Mouse (Mus musculus) activated CD4-positive, CD25-positive, alpha-beta regulatory T cell, adult 4 months (primary cell): ENCODE results near the gene Med27. TPM values are rescaled to one million over a fixed set of nuclear protein-coding genes. Genes with fewer than 3 reads are reported as not detected.

Source experiments
- ATAC-seq: one replicate; pipeline ENCODE4 v1.8.0; 2017
- polyA plus RNA-seq, 2 experiments: library from polyadenylated mRNA; unstranded; fragments of 100-300 nt; shearing (Covaris generic); gene quantifications; one replicate each; pipeline ENCODE4 v1.2.1; 2017

The Med27 gene
- polyA plus RNA-seq, 2 experiments from 2014 or later = 28.9 to 31.6 TPM

DNA sequence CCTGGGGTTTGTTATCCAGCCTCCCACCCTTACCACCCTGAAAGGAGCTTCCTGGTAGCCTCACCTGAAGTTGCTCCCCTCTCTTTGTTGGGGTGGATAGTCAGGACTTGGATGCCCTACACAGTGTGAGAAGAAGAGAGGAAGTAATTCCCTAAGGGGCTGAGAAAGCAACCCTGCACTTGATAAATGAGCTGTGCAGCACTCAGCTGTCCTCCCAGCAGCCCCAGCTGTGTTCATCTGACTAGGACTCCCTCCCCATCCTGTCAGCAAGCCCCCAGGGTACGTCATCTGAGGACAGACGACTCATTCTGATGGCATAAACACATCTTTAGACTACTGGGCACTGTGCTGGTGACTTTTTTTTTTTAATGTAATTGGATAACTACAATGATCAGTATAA lies 127.3 kb downstream of the Med27 start:
- no peak for ATAC-seq

DNA sequence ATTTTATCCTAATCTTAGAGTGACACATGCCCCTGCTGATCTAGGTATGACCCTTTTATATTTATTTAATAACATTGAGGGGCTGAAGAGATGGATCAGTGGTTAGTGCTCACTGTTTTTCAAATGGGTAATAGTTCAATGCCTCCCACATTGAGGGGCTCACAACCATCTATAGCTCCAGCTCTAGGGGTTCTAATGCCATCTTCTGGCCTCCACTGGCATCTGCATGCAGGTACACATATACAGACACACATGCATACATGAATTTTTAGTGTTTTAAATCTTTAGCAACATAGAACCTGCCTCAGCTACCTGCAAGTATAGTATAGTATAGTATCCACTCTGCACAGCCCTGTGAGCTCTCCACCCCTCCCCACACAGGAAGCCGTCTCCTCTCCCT lies 130.1 kb downstream of the Med27 start:
- no peak for ATAC-seq

DNA sequence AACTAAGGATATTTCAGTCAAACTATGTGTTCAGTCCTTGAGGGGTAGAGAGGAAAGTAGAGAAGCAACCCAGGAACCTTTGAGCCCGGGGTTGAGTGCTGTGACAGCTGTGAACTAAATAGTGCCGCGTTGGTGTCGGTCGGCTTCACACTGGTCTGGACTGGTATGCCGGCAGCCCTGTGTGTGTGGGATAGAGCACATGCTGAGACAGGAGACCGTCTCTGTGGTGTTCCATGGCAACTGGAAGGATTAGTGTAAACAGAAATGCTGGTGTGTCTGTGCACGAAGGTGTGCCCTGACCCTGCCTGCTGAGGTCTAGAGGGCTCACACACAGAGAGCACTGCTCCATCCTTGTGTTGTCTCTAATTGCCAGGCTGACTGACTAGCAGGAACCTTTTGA lies 135.2 kb downstream of the Med27 start:
- no peak for ATAC-seq

DNA sequence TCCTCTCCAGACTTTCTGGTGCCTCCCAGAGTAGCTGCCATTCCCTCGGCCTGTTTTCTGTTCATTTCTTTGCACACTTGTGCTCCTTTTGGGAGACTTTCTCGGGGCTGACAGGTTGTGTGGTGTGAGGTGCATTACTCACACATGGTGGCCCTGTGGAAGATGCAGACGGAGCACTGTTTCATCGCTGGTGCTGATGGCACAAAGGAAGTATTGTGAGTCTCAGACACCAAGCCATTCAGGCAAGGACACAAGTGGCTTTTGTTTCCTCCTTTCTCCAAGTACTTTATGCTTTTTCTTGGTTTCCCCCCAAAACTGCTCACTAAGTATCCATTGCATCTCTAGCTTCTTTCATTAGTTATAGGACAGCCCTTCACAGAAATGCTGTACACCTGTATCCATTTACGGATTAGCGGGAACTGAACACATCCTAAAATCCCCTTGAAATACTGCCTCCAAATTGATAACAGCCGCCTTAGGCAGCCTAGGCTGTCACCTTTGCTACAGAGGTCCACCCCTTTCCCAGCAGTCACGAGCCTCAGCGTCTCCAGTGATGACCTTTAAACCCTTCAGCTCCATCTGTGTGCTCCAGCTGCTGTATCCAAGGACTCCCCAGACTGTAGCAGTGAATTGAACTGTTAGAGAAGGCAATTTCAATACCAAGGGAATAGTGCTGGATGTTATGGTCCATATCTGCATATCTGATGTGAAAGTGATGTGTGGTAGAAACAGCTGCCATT lies 136.5 kb downstream of the Med27 start:
- no peak for ATAC-seq

DNA sequence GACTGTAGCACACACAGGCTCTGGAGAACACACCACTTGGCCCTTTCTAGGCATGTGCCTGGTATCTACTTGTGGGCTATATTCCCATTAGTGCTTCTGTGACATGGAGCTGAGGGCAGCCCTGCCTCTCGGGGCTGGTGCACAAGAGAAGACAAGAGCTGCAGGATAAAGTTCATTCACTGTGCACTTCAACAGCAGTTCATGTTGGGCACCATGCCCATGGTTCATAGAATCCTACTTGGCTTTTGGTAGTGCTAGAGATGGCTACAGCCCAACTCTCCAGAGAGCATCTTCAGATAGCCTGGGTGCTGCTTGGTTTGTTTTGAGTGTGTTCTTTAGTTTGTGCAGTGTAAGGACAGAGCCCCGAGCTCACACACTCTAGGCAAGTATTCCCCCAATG lies 138.9 kb downstream of the Med27 start:
- ATAC-seq = no peak

DNA sequence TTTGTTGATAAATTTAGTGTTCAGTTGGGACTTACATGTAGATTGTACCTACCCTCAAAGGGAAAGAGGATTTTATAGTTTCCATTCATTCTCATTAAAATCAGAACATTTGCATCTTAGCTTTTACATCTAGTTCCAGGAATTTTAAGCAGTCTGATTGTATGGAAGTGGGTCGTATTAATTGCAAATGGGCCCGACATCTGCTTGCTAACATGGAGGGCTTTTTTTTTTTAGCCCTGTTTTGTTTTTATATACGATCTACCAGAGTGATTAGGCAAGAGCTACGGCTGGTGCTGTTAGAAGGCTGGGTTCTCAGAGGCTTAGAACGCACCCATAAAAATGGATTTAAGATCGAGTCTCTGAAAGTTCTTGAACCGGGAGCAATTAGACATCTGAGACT lies 139.9 kb downstream of the Med27 start:
- no peak for ATAC-seq

DNA sequence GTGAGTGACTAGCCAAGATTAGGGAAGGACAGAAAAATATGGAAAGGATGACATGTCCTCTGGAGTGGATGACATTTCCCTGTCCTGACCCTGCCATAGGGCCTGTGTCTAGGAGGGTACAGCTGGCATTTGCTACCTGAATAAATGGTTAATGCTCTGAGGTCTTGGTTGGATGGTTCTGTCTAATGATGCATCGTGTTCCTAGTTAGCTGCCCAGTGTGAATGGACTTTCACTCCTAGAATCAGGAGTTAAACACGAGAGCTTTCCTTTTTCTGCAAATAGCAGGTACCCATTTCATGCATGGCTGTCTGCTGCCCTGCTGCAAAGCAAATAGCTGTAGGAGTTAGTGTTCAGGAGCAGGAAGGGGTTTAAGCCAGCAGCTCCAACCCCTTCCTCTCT lies 141.0 kb downstream of the Med27 start:
- no peak for ATAC-seq

DNA sequence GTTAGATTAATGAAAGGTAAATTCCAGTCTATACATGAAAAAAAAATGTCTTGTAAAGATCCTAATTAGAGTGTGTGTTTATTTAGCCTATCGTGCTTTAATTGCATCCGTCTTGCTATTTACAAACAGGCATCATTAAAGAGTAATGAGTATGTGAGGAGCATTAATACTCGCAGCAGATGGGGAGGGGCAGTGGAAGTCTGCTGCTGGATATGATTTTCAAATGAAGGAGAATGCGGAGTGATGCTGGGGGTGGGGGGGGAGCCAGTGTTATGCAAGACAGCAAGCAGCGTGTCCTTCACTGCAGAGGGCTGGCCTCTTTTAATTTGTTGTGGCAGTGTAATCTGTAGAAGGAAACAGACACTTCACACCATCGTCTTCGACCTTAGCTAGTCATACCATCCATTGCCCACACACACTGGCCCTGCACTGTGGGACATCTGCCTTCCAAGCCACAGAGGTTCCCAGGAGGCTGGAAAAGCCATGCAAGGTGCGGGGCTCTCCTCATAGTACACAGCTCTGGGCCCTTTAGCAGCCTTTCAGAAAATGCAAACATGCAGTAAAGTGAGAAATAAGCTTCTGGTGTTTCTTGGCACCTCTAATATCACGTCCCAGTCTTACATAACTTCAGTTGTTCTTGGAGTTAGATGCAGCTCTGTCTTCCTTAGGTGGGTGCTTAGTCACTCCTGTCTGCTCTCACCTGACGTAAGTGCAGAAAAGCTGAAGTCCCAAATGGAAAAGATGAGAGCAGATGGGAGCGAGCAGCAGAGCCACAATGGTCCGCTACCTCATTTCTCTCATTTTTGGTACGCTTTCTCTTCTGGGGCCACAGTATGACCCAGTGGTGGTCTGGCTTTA lies 142.0 kb downstream of the Med27 start:
- no peak for ATAC-seq

DNA sequence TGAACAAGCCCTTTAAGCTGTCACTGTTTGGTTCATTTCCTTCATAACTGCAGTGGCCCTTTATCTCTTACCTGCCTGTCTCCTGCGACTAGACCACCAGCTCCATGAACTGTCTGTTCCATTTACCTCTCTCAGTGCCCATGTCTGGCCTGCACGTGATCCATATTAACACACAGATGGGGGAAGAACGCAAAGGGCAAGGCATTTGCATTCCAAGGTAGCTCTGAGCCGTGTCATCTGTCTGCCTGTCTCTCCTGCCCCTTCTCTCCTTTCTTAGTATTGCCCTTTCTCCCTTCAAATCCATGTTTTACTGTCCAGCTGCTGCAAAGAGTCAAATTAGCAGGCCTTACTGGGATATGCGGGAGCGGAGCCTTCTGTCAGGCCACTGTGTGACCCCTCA lies 145.0 kb downstream of the Med27 start:
- ATAC-seq = no peak

DNA sequence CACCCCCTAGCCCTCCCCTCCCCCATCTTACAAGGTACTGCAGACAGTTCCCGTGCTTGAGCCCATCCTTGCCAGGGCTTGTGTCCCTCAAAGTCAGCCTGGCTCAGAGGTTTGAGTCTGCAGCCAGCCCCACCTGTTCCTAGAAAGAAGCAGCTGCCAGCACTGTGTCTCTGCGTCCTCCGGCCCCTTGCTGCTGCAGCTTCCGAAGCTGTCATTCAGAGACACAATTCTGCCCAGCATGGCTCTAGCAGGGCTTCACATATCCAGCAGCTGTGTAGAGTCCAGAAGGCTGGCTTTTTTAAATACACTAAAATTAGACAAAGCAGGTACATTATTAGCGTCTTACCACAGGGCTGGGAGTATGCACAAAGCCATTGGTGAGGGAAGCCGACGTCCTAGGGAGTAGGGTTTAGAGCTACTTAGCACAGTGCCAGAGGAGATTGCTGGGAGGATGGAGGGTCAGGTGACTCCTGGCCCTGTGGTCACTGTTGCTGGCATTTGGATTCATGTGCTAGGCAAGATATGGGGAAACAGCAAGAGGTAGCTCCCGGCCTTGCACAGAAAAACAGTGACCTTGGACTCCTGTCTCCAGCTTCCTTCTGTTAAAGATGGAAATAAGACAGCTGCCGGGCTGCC lies 146.9 kb downstream of the Med27 start:
- no peak for ATAC-seq

DNA sequence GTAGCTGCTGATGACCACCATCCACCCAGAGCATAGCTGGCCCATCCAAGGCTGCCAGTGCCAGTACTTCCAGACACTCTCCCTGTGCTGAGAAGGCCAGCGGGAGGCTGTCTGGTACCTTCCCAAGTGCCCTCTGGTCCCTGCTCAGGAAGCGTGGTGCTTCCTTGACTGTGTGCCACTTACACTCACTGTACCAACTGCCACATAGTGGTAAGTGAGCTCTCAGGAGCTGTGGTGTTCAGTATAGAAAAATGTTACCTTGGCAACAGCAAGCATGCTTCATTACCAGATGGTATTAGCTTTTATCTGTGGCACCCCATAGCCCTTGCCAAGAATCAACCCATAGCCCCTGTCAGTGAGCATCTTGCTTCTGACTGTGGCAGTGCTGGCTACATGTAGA lies 148.7 kb downstream of the Med27 start:
- ATAC-seq = no peak

DNA sequence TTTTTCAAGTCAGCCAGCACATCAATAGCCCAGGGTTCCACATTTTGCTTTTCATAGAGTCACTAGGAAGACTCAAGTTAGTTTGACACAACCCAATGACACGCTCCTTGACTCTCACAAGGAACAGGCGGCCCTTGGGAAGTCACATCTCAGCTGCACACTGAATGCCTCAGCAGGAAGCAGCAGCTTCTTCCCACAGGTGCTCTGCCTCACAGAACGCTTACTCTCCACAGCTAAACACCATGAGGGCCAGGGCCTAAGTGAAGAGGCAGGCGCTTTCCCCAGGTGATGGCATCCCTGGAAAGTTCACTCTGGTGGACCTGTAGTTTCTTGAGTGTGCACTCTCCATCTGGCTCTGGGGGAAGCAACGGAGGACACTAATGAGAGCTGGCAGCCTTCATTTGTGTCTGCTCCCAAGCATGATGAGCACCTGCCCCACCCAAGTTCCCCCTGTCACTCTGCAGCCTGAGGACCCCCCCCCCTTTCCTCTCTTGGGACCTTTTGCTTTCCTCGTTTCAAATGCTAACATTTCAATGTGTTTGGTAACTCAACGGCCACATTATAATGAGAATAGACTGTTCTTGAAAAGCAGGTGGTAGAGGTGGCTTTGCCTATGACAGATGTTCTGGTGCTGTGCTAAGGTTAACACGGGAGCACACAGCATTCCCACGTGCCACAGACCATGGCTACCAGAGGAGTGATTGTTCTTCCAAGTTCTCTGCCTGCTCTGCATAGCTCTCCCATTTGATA lies 154.2 kb downstream of the Med27 start:
- no peak for ATAC-seq

DNA sequence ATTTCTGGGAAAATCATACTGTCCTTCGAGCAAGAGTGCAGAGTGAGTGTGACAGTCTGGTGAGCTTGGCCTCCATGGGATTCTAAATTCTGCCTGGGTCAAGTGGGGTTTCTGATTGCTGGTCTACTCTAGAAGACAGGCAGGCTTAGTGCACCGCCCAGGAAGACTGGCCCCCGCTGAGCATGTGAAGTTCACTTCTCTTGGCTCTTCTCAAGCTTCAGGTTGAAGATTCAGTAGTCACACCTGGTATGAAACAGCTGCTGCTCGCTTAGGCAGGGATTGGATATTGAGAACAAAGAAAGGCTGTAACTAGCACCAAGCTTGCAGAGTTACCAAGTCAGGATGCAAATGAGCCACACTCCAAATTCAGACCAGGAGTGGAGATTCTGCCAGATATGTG lies 154.8 kb downstream of the Med27 start:
- ATAC-seq = no peak

DNA sequence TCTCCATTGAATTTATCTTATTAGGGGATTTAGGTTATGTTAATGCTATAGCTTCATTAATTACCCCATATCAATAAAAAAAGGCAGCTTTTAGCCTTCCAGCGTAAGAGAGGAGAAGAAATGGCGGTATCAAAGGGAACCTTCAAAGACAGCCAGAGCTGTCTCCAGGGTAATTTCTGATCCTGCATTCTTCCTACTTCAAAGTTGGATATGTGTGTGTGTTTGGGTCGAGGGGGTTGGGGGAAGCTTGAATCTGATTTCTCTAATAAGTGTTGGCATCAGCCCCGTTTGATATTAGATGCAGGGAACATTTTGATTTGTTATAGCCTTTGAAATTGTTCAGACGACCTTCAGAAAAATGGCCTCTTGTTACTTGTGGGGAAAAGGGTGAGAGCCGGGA lies 158.2 kb downstream of the Med27 start:
- ATAC-seq = no peak

DNA sequence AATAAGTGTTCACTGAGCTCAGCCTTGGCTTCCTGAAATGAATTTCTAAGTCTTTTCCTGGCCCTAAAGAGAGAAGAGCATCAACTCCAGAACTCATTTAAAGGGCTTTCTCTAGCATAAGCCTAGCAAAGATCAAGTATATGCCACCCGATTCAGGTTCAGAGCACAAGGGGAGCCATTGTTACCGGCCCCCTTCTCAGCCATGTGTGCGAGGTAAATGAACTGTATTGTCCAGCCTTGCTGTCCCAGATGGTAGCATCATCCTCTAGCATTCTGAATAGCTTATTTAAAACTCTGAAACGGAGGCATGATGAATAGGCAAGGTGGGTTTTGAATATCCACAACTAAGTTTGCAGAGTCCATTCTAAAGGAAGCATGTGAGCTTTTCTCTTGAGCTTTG lies 159.8 kb downstream of the Med27 start:
- ATAC-seq = no peak

DNA sequence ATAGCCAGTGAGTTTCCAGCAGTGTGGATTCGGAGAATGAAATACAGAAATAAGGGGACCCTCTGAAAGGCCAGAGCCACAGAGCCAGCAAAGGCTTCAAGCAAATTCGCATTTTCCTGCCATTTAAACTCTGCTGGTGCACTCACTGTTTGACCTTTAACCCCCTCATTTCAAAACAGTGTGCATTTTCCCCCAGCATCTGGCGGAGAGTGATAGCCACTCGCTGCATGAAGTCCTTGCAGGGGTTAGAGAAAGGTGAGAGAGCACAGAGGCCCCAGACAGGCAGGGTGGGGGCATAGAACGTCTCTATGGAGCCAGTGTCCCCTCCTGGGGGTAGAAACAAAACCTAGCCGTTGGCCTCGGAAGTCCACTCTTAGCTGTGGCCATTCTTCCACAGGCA lies 166.5 kb downstream of the Med27 start:
- ATAC-seq = no peak

DNA sequence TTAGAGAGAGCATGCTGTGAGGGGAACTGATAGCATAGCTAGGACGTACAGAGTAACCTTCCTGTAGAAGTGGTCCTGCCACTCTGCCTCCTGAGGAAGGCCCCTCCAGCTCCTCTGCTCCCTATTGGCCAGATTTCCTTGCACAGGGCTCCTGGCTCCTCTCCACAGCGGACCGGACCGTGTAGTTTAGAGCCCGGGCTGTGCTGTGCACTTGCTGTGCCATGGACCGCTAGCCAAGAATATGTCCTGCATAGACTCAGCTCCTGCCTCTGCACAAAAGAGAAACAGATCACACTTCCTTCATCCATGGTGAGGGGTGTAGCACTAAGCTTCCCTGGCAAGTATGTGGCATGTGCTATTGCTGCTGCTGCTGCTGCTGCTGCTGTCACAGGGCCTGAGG lies 168.2 kb downstream of the Med27 start:
- ATAC-seq = no peak

DNA sequence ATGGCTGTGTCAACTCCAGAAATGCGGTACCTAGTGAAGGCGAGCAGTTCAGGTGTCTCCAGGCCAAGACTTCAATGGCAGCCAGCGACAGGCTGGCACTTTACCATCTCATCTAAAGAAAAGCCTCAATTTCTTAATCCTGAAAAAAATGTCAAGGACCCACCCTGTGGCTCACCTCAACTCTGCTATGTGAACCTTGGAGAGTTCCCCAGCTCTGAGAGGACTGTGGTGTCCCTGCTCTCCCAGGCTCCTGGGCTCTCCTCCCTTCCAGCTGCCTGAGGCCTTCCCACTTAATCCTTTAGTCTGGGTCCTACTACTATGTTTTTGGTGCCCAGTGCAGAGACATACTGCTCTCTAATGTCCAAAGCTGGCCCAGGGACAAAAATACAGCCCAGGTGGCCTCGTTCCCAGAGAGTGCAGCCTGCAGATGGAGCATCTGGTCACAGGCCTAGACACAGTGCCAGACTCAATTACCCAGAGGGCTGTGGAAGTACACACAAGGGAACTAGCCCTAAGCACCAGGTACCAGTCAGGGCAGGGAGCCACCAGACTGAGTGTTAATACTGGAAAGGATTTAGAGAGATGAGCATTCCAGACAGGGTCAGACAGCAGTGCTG lies 169.3 kb downstream of the Med27 start:
- no peak for ATAC-seq

DNA sequence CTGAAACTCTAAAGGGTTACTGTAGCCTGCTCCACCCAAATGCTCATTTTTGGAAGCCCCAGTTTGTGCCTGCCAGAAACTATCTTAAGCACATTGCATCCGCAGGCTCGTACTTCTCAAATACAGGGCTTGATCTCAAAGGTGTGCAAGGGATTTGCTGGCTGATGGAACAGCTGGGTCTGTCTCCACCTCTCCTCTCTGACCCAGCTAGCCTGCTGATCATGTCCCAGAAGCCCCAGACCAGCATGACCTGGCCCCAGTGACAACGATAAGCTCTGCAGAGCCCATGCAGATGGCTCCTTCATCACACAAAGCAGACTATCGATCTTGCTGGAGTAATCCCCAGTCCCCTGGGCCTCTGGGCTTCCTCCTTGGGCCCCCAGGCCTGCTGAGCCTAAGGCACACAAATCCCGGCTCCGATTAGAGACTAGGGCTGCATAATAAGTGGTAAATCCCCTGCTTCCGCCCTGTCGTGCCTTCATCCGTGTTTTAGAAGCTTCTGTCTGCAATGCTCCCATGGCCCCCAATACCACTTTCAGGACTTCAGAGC lies 170.1 kb downstream of the Med27 start:
- ATAC-seq = no peak

DNA sequence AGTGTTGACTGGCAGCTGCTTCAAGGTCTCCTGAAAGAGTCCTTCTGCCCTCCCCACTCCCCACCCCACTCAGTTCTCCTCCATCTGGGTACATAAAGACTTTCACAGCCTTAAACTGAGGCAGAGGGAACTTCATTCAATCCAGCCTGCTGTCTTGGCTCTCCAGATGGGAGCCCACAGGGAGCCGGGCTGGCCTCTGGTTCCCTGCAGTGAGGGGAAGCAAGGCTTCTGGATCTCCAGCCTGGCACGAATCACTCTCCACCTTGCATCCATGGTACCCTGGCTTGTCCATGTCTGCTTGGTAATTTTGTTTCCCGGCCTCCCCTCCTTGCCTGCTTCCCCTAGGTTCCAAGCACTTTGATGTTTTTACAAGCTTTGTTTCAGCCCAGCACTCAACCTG lies 172.8 kb downstream of the Med27 start:
- ATAC-seq = no peak

DNA sequence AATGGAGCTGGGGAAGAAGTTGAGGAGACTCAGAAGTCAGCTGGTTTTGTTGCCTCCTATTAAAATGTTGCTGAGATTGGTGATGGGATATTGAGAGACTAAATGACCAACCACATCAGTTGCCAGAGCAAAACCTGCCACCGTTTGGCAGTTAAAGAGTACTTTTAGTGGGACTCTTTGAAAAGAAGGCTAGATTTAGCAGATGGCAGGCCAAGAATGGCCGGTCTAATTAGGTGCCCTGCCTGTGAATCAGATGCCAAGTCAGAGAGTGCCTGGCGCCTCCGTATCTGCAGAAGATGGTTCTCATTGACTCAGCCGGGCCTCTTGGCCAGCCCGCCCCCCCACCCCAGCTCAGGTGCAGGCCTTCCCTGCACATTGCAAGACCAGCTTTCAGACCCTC lies 173.6 kb downstream of the Med27 start:
- ATAC-seq = no peak

DNA sequence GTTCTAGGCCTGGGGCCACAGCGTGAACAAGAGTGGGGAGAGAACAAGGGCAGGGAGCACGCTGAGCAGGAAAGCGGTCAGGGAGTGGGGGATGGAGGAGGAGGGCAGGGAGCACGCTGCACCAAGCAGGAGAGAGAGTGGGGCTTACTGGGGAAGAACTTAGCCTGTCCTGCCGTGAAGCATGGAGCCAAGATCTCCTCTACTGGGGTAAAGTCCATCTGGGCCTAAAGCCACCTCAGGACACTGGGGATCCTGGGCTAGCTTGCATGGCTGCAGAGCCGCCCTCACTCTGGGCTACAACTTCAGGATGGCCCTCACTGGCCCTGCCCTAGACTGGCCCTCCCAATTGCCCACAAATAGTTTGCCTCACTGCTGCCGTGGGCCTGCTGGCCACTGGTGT lies 174.9 kb downstream of the Med27 start:
- ATAC-seq = no peak
